7 mouse cellular contexts compared by ENCODE assay signal in genomic region chr6:134984748-134985147, GRCm38 (mm10). TPM values are rescaled to one million over a fixed set of nuclear protein-coding genes. Genes with fewer than 3 reads are reported as not detected.
DNase-seq lines count a peak whose midpoint lies in the region; ATAC-seq lines count a peak whose summit lies in the region.

No protein-coding gene starts in this region.

- H3K27me3 ChIP-seq in midbrain, embryonic 11.5 days (ENCODE audit: control insufficient read depth, insufficient read depth, low read length), result no peaks in the 10 kb centered on the region; the same call in 1 of the 2 replicates
- no peaks in the 10 kb centered on the region for H3K27me3 ChIP-seq in midbrain, embryonic 16.5 days (ENCODE audit: control insufficient read depth, insufficient read depth, low read depth, low read length)
- 0 out of 2 replicates have a peak, but pooled peaks cover 2% of the 10 kb centered on the region for H3K27me3 ChIP-seq in hindbrain, embryonic 13.5 days
- H3K27me3 ChIP-seq in liver, embryonic 16.5 days (ENCODE audit: control insufficient read depth, insufficient read depth, low read depth, low read length), result no peaks in the 10 kb centered on the region; the same call in 1 of the 2 replicates

- no peak; the same call in 1 of the 2 replicates for ATAC-seq in midbrain, embryonic 11.5 days (ENCODE audit: low FRiP score)
- no peak for ATAC-seq in midbrain, embryonic 16.5 days
- no peak for ATAC-seq in hindbrain, embryonic 13.5 days (ENCODE audit: low FRiP score)
- peak; percentile 92 for ATAC-seq in liver, embryonic 16.5 days (ENCODE audit: low read depth)

- H3K9ac ChIP-seq in midbrain, embryonic 11.5 days (ENCODE audit: low read length), result no peak overlapping the region
- no peak overlapping the region for H3K9ac ChIP-seq in midbrain, embryonic 16.5 days (ENCODE audit: low read depth, low read length)
- no peak overlapping the region for H3K9ac ChIP-seq in hindbrain, embryonic 13.5 days
- peak overlapping the region; percentile 86 for H3K9ac ChIP-seq in liver, embryonic 16.5 days (ENCODE audit: low read depth, low read length)

- DNase-seq in midbrain, embryonic 11.5 days (ENCODE audit: low spot score, missing footprints), result peak; percentile 83
- peak; percentile 39 for DNase-seq in cerebellum, adult 9-10 months
- DNase-seq in thymus, postnatal 0 days (ENCODE audit: low spot score), result peak; percentile 24
- DNase-seq in frontal cortex, postnatal 36 days (ENCODE audit: low spot score in 2 of 2), result no peak

- H3K4me3 ChIP-seq in midbrain, embryonic 11.5 days (ENCODE audit: low read depth, low read length), result no peak overlapping the region
- H3K4me3 ChIP-seq in midbrain, embryonic 16.5 days (ENCODE audit: low read depth, low read length), result no peak overlapping the region
- no peak overlapping the region for H3K4me3 ChIP-seq in hindbrain, embryonic 13.5 days
- peak overlapping the region; percentile 76 for H3K4me3 ChIP-seq in liver, embryonic 16.5 days (ENCODE audit: low read depth, low read length)

- no peak overlapping the region for H3K4me2 ChIP-seq in midbrain, embryonic 11.5 days
- no peak overlapping the region for H3K4me2 ChIP-seq in midbrain, embryonic 16.5 days (ENCODE audit: low read length)
- H3K4me2 ChIP-seq in hindbrain, embryonic 13.5 days, result peak overlapping the region; percentile 87
- peak overlapping the region; percentile 98 for H3K4me2 ChIP-seq in liver, embryonic 16.5 days (ENCODE audit: low read depth, low read length)

- no peaks in the 10 kb centered on the region for H3K9me3 ChIP-seq in midbrain, embryonic 11.5 days (ENCODE audit: control insufficient read depth, low read length)
- no peaks in the 10 kb centered on the region for H3K9me3 ChIP-seq in midbrain, embryonic 16.5 days (replicated peaks; ENCODE audit: control insufficient read depth, low read length, poor library complexity, severe bottlenecking)
- H3K9me3 ChIP-seq in hindbrain, embryonic 13.5 days, result no peaks in the 10 kb centered on the region
- no peaks in the 10 kb centered on the region for H3K9me3 ChIP-seq in liver, embryonic 16.5 days (replicated peaks; ENCODE audit: control insufficient read depth, low read length)

- H3K27ac ChIP-seq in midbrain, embryonic 11.5 days (ENCODE audit: low read depth, low read length), result no peak overlapping the region
- no peak overlapping the region for H3K27ac ChIP-seq in midbrain, embryonic 16.5 days (ENCODE audit: low read length)
- H3K27ac ChIP-seq in hindbrain, embryonic 13.5 days, result no peak overlapping the region
- H3K27ac ChIP-seq in liver, embryonic 16.5 days (ENCODE audit: low read length), result peak overlapping the region; percentile 97

- 53% methylated on average over 3 of the region's 3 CpGs for WGBS in midbrain, embryonic 11.5 days
- WGBS in midbrain, embryonic 16.5 days, result 61% methylated on average over 3 of the region's 3 CpGs
- WGBS in hindbrain, embryonic 13.5 days, result 60% methylated on average over 3 of the region's 3 CpGs
- WGBS in liver, embryonic 16.5 days (ENCODE audit: insufficient replicate concordance), result 17% methylated on average over 3 of the region's 3 CpGs

- H3K36me3 ChIP-seq in midbrain, embryonic 11.5 days (ENCODE audit: control insufficient read depth, insufficient read depth, low read length), result no peaks in the 10 kb centered on the region
- no peaks in the 10 kb centered on the region for H3K36me3 ChIP-seq in midbrain, embryonic 16.5 days (ENCODE audit: control insufficient read depth, insufficient read depth, low read length)
- no peaks in the 10 kb centered on the region for H3K36me3 ChIP-seq in hindbrain, embryonic 13.5 days
- H3K36me3 ChIP-seq in liver, embryonic 16.5 days (ENCODE audit: control insufficient read depth, insufficient read depth), result no peaks in the 10 kb centered on the region

- peaks cover 5% of the 10 kb centered on the region for H3K4me1 ChIP-seq in midbrain, embryonic 11.5 days (ENCODE audit: control insufficient read depth, insufficient read depth, low read length)
- H3K4me1 ChIP-seq in midbrain, embryonic 16.5 days (ENCODE audit: control insufficient read depth, insufficient read depth, low read length), result peaks cover 11% of the 10 kb centered on the region; the same call in 1 of the 2 replicates
- peaks cover 21% of the 10 kb centered on the region for H3K4me1 ChIP-seq in hindbrain, embryonic 13.5 days (replicated peaks)
- peaks cover 39% of the 10 kb centered on the region for H3K4me1 ChIP-seq in liver, embryonic 16.5 days (ENCODE audit: control insufficient read depth, low read depth, low read length)

RNA-seq across cellular contexts. Expression of gene Apold1, which starts 3.2 kb away (rescaled TPM):
- 2.8 and 3.2 TPM in 2 replicates for polyA plus RNA-seq in midbrain, embryonic 11.5 days (2014; fragmentation: Nextera tagmentation; extraction: Ambion mirVana)
- 4.2 and 5.5 TPM in 2 replicates for polyA plus RNA-seq in midbrain, embryonic 16.5 days (2015; fragmentation: Nextera tagmentation; extraction: Ambion mirVana)
- 3.2 and 3.8 TPM in 2 replicates for polyA plus RNA-seq in hindbrain, embryonic 13.5 days (2015; fragmentation: Nextera tagmentation; extraction: Ambion mirVana)
- 2.0 and 2.3 TPM in 2 replicates for polyA plus RNA-seq in liver, embryonic 16.5 days (2015; fragmentation: Nextera tagmentation; extraction: Ambion mirVana)
- polyA plus RNA-seq in thymus, postnatal 0 days (2015; fragmentation: Nextera tagmentation; extraction: Ambion mirVana), result 3.2 and 4.4 TPM in 2 replicates

RNA-seq across cellular contexts. Expression of gene Ddx47, which starts 26.7 kb away (rescaled TPM):
- 103 TPM in 2 replicates for polyA plus RNA-seq in midbrain, embryonic 11.5 days (2014; fragmentation: Nextera tagmentation; extraction: Ambion mirVana)
- polyA plus RNA-seq in midbrain, embryonic 16.5 days (2015; fragmentation: Nextera tagmentation; extraction: Ambion mirVana), result 75.1 and 78.2 TPM in 2 replicates
- 78.4 and 84.6 TPM in 2 replicates for polyA plus RNA-seq in hindbrain, embryonic 13.5 days (2015; fragmentation: Nextera tagmentation; extraction: Ambion mirVana)
- 47.9 and 51.1 TPM in 2 replicates for polyA plus RNA-seq in liver, embryonic 16.5 days (2015; fragmentation: Nextera tagmentation; extraction: Ambion mirVana)
- 117 and 122 TPM in 2 replicates for polyA plus RNA-seq in thymus, postnatal 0 days (2015; fragmentation: Nextera tagmentation; extraction: Ambion mirVana)

Comparison
In these comparisons a context has a peak if more than half of its experiments do, and no peak if none do; other contexts are left out.
1. DNase-seq: peak in midbrain, embryonic 11.5 days (single experiment), cerebellum, adult 9-10 months (single experiment) and thymus, postnatal 0 days (single experiment); none in frontal cortex, postnatal 36 days (0 of 2).
2. H3K4me2 ChIP-seq: peak in hindbrain, embryonic 13.5 days (single experiment) and liver, embryonic 16.5 days (single experiment); none in midbrain, embryonic 11.5 days (single experiment) and midbrain, embryonic 16.5 days (single experiment).